Mouse (Mus musculus) megakaryocyte, embryonic 14.5 days (primary cell): ENCODE data around the gene Zfp688.
"Not testable (repeated sequence)": the region's sequence is repeated elsewhere in the genome, so short reads cannot be mapped to it uniquely, and the experiment has no call there.

Source experiments
- FLI1 ChIP-seq: IDR thresholded peaks from 2 replicates; pipeline ENCODE4 v1.6.1; 2012; ENCODE audit warnings: low read length, inconsistent platforms, mixed read lengths
- GATA1 ChIP-seq: IDR thresholded peaks from 3 replicates; pipeline ENCODE4 v1.6.1; 2012; ENCODE audit warnings: mixed read lengths, low read length, inconsistent platforms, borderline replicate concordance

DNA sequence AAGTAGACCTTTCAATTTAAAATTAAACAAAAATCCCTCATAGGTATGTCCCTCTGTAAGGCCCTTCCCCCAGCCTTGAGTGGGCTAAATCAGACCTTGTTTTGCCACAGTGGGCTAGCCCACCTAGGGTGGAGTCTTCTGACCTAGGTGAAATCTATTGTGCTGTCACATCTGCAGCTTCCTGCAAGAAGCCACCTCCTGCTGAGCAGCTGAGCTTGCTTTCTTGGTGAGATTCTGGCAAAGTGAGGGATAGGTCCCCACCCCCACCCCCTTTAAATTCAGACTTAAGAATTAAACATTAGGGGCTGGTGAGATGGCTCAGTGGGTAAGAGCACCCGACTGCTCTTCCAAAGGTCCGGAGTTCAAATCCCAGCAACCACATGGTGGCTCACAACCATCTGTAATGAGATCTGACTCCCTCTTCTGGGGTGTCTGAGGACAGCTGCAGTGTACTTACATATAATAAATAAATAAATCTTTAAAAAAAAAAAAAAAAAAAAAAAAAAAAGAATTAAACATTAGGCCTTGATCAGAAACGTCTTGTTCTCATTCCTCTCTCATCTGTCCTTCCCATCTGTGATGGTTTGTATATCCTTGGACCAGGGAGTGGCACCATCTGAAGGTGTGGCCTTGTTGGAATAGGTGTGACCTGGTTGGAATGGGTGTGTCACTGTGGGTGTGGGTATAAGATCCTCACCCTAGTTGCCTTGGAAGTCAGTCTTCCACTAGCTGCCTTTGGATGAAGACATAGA, 36.7 kb upstream of the Zfp688 start:
- not testable (repeated sequence) for TF ChIP-seq GATA1, FLI1
